Mouse (Mus musculus): ENCODE measurements around the gene Olfr402.
"Not testable (repeated sequence)": the region's sequence is repeated elsewhere in the genome, so short reads cannot be mapped to it uniquely, and the experiment has no call there.

The Olfr402 gene

DNA sequence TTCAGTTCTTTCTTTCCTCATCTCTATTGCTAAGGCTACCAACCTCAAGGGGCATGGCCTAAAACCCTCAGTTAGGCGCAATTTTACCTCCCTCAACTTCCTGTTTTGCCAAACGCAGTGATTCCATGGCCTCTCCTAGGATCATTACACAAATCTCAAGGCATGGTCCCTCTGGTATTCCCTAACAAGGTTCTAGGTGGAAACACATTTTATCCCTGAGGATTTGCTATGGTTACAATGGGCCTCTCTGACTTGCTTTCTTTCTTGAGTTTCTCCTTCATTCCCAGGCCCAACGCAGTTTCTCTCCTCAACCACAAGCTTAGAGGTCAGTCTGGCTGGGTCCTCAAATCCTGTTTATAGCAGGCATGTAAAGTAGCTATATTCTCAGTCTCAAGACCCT lies at the start of gene Olfr402:
Olfr402 (plus strand) TSS at position 301 of the 400 bp plus-strand sequence.
- no peak for DNase-seq (ENCODE audit: low read depth, low spot score)

DNA sequence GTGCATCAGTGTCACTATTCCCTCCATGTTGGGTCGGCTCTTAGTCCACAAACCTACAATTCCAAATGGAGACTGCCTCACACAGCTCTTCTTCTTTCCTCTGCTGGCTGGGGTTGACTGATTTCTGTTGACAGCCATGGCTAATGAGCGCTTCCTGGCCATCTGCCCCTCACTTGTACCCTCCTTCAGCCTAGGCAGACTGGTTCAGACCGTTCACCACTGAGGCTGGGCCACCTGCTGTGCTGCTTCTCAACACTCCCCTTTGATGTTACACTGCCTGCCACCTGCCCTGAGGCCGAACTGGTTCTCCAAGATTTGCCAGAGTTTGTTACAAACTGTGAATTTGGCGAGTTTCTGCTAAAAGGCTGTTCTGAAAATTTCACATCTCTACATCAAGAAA lies 48.3 kb upstream of the Olfr402 start:
- no peak for DNase-seq (ENCODE audit: low read depth, low spot score)

DNA sequence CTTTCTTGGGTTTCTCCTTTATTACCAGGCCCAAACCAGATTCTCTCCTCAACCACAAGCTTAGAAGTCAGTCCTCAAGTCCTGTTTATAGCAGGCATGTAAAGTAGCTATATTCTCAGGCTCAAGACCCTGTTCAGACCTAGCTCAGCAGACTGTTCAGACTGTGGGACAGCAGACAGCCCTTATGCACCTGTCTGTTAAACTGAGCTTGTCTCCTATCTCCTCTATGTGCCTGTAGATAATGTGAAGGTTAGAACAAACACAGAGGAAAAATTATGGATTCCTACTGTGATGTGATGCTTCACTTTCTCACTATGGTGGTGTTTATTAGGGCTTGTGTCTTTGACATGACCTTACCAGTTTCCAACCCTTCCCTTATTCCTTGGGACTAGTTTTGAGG lies 39.9 kb upstream of the Olfr402 start, which contains the start of gene Olfr401:
Olfr401 (plus strand) TSS at position 301 of the 400 bp plus-strand sequence.
- no peak for DNase-seq (ENCODE audit: low read depth, low spot score)

DNA sequence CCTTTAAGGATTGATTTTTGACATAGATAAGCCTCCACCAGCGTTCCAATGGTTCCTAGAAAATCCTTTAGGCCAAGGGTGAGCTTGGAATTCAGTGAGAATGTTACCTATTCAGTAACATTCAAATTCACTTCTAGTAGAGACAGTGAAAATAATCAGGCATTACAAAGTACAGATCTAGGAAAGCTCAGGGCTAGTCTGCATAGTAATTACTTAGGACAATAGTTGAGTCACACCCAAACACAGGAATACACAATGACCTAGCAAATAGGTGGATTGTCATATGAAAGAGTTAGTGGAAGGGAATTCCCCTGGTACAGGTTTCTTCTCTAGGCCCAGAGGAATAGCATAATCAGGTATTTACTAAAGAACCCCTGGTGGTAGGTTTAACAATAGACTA lies 13.3 kb upstream of the Olfr402 start:
- DNase-seq (ENCODE audit: low read depth, low spot score), result not testable (repeated sequence)

DNA sequence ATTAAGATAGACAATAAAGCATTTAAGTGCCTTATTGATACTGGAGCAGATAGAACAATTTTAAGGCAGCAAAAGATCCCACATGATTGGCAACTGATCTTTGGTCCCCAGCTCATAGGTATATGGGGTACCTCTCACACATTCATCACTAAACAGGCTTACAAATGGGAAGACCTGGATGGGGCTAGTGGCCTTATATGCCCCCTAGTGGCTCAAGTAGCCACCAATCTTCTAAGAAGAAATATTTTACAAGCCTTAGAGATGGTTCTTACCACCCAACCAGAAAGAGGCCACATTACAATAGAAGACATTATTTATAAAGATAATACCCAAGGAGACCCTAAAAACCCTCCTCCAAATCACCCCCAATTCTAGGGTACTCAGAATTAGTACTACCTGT lies 7.5 kb upstream of the Olfr402 start:
- no peak for DNase-seq (ENCODE audit: low read depth, low spot score)

DNA sequence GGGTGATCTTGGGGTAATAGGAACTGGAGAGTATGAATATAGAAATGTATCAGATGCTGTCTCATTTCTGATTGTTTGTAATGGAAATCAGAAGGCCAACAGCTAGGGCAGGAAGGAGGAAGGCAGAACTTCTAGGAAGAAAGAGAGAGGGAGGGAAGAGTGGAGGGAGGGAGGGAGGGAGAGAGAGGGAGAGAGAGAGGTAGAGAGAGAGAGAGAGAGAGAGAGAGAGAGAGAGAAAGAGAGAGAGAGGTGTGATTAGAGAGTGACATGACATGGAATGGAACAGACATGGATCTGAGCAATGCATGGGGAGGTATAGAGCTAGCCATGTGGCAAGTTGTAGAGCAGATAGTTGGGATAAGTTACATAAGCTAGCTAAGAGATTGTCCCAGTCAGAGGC lies 15.4 kb downstream of the Olfr402 start:
- no peak for DNase-seq (ENCODE audit: low read depth, low spot score)

DNA sequence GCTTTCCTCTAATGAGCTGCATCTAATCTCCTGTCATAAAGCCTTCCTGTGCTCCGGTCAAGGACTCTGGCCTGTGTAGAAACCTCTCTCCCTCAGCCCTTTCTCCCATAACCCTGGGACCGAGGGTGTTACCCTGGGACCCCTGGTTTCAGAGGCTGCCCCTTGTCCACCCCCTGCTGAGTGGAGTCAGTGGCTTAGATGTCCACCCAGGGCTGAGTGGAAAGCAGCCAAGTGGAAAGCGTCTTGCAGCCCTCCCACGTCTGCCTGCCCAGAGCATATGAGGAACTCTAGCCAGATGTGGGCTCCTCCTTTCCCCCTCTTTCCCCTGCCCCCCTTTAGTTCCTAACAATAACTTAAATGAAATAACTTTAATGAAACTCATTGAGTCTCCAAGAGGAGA lies 29.8 kb downstream of the Olfr402 start:
- no peak for DNase-seq (ENCODE audit: low read depth, low spot score)

DNA sequence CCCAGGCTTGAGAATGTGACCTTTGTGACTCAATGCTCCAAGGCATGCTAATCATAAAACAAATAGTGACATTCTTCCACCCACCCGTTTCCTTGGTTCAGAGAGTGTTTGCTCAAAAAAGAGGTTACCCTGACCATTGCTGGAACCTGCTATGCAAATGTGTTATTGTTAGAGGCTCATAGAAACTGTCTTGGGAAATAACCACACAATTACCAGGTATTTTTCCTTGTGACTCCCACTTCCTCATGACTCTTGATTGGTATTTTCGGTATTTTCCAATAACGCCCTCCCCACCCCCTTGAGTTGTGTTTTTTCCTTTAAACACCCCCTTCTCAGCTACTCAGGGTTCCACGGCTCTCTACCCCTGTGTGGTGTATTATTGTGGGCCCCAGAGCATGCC lies 30.4 kb downstream of the Olfr402 start:
- DNase-seq (ENCODE audit: low read depth, low spot score), result no peak

DNA sequence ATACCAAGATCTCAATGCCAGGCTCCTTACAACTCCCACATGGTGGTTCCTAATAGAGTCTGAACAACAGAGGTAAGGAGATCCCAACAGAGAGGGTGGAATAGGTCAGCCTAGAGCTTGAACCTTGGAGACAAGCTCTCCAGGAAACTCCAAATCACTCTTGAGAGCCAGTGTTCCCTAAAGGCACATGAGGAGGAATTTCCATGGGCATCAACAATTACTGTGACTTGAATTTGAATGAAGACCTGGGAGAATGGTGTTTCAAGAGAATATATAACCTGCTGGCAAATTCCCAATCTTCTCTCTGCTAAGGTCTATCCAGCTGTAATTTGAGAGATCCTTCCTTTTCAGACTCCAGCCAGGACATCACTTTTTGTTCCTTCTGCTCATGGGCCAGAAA lies 32.6 kb downstream of the Olfr402 start, which contains the start of gene Olfr403:
Olfr403 (plus strand) TSS at position 301 of the 400 bp plus-strand sequence.
- DNase-seq (ENCODE audit: low read depth, low spot score), result no peak

Data from brain, embryonic 18.5 days (tissue).